Mouse (Mus musculus) megakaryocyte, embryonic 14.5 days (primary cell): ENCODE results near the gene Large1.

Source experiments
- FLI1 ChIP-seq: IDR thresholded peaks from 2 replicates; pipeline ENCODE4 v1.6.1; 2012; ENCODE audit warnings: low read length, inconsistent platforms, mixed read lengths
- GATA1 ChIP-seq: IDR thresholded peaks from 3 replicates; pipeline ENCODE4 v1.6.1; 2012; ENCODE audit warnings: mixed read lengths, low read length, inconsistent platforms, borderline replicate concordance

DNA sequence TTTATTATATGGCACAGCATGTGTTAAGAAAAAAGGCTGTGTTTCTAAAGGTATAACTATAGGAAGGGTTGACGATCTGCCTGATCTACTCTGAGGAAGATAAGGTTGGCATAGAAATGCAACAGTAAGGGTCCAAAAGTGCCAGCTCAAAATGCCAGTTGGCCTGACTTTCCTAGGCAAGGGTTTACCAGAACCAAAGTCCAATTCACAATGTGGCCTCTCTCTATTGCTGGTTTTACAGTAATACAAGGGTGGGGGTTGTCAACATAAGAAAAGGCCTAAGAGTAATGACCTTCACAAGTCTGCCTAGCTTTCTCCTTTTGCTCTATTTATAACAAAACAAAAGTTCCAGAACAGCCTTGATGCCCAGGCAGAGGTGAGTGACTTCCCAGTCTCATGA is 166.0 kb downstream of the Large1 start:
- TF ChIP-seq GATA1 (no peak), FLI1 (no peak)
